Mouse (Mus musculus) megakaryocyte, embryonic 14.5 days (primary cell): ENCODE measurements around the gene Hspg2.

Experiments used
- FLI1 ChIP-seq: IDR thresholded peaks from 2 replicates; pipeline ENCODE4 v1.6.1; 2012; ENCODE audit warnings: low read length, inconsistent platforms, mixed read lengths
- GATA1 ChIP-seq: IDR thresholded peaks from 3 replicates; pipeline ENCODE4 v1.6.1; 2012; ENCODE audit warnings: mixed read lengths, low read length, inconsistent platforms, borderline replicate concordance

GRCm38 (mm10) chr4:137494751-137495500 is 26.4 kb downstream of the Hspg2 start:
- TF ChIP-seq GATA1 (no peak), FLI1 (no peak)
